Mouse (Mus musculus) embryo, embryonic 11 days (tissue): ENCODE measurements at regions not wholly inside any gene's neighbourhood (a gene's known extent, or its start where the extent isn't known, plus 50 kb on each side); places are given as distances from the start of the nearest gene placed in this dataset.

ENCODE experiments used
- DNase-seq: peaks from one replicate; pipeline ENCODE4 v3.0.0-alpha.2; 2015

DNA sequence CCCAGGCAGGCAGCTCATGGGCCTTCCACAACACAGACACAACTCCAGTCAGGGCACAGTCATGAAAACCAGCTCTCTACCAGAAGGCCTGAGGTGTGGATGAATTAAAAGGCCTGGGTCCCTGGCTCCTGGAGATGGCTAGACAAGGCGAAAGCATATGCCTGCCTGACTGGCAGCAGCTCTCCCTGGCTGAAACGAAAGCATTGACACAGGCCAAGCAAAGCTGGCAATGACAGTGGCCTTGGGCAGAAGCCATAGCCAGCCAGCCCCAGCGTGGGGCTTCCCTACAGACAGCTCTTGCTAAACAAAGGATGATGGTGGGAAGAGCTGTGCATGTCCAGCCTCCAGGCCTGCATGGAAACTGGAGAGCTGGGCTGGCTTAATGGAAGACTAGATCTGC is 396.9 kb upstream of the Clint1 start:
- DNase-seq = no peak

DNA sequence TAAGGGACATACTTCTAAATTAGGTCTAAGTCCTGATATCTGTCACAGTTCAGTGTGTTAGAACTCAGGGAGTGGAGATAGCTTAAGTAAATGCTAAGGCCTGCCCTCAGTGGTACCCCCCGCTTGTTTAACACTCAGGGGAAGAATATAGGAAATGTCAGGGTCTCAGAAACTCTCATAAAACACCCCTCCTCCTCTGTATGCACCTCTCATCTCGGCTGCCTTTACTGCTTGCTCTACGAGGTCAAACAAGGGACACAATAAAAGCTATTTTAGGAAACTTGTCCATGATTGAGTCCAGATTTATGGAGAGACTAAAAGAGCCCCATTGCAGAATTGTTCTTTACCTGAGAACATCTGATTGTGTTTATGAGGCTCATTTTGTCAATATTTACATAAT is 395.1 kb upstream of the Clint1 start:
- DNase-seq = no peak

DNA sequence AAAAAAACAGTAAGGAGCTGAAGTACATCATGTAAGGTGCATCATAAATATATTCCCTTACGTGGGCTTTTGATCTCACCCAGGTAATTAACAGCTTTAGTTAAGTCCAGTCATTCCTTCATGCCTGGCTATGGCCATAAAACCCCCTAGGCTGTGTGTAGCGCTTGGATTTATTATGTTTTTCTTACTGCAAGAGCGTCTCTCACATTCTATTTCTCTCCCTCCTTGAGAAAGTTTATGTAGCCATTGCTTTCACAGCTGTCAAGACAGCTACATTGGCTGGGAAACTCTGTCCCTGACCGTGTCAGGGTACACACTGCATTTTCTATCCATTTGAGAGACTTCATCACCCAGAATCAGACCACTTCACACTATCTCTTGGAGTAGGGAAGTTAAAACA is 394.3 kb upstream of the Clint1 start:
- DNase-seq = no peak

DNA sequence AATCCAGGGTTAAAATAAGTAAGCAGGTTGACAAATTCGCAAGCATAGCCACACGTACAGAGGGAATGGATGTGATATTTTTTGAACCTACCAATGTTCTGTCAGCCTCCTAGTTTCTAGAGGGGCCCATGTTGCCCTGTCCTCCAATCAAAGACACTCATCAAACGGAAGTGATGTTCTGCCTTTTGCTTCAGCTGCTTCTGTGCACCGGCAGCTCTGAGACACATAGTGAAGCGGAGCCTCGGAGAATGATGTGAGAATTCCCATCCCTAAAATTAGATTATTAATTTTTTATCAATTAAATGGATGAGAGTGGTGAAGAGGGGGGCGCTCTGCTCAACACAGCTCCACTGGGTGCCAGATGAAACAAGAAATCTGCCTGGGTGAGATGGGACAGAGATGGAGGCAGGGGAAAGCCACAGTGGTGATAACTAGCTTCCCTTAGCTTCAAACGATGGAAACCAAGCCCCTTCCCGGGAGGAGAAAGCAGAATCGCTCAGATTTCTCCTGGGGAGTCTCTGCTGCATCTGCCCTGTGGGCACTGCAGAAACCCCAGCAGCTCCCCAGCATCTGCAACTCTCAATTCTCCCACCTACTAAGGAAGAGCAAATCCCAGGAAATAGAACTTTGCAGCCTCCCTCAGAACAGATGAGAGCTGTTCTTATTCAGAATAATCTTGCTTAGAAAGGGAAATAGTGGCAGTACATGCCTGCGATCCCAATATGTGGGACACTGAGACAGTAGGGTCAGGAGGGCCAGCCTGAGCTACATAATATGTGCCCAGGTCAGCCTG is 391.7 kb upstream of the Clint1 start:
- DNase-seq = no peak

- DNase-seq = no peak
These were observed 387.4 kb upstream of the Clint1 start for GRCm38 (mm10) chr11:45464501-45464900.

DNA sequence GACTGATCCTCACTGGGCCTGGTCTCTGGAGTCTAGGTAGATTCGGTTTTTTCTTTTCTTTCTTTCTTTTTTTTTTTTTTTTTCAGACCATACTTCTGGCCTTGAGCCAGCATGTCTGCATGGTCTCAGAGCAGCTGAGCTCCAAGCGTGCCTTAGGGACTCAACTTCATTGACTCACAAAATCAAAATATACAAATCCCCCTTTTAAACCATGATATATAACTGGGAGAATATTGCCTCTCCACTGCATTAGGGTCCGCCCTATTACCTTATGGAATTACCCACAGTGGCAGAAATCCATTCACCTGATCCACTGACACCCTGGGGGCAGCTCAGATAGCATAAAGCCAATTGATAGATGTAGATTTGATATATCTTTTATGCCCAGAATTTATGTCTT is 385.5 kb upstream of the Clint1 start:
- no peak for DNase-seq

GRCm38 (mm10) chr11:45472171-45472570 is 379.7 kb upstream of the Clint1 start:
- DNase-seq = no peak

GRCm38 (mm10) chr11:45476917-45477316 is 374.9 kb upstream of the Clint1 start:
- no peak for DNase-seq

GRCm38 (mm10) chr11:45485950-45486349 is 365.9 kb upstream of the Clint1 start:
- DNase-seq = peak; percentile 16

DNA sequence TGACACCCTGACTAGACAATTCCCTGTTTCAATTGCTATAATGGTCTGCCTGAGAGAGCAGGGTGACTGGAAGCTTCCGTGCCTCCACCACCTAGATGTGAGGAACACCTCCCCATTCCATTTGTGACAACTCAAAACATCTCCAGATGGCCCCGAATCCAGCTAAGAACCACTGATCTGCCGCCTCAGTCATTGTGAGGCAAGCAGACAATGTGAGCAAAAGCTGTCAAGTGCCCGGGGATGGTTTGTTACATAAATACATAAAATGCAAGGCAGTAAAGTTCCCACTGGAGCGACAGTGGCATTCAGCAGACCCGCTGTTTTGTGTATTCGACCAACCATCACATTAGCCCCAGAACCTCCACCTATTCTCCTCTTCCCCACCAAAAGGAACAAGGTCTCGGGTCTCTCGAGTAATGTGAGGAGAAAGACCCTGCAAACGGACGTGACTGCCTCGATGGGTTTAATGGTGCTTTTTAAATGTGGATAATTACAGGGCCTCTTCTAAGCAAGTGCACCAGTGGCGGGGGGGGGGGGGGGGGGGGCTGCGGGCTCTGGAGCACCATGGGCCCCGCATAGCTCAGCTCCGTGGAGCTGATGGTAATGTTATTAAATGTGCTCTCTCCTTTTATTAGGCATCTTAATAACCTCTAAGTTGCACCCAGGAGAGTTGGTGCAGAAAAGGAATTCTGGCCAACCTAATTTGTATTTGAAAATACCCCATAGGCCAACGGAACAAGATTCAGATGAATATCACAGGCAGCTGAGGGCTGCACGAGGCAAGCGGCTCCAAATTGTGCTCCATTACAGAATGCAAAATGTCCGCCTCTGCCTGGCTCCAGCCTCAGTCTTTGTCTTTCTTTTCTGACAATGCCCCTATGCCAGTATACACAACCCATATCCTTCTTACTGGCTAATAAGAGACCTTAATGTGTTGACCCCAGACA is 360.6 kb upstream of the Clint1 start:
- no peak for DNase-seq

- peak; percentile 59 for DNase-seq
These were observed 356.6 kb upstream of the Clint1 start for GRCm38 (mm10) chr11:45495246-45495645.

DNA sequence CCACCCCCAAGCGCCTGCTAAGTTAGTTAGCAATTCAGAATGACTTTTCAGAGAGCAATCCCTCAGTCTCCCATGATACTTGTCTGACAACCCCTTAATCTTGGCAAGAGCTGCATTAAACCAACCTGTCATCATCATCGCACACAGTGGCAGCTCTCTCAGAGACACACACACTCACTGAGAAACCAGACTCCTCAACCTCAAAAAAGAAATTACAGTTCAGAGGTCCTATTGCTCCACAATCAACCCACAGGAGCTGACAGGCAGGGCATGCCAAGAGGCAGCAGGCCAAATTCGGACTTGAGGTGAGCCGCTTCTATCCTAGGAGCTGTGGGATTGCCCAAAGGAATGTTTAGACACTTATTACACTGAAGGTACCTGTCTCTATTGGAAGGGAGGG is 343.3 kb upstream of the Clint1 start:
- no peak for DNase-seq

DNA sequence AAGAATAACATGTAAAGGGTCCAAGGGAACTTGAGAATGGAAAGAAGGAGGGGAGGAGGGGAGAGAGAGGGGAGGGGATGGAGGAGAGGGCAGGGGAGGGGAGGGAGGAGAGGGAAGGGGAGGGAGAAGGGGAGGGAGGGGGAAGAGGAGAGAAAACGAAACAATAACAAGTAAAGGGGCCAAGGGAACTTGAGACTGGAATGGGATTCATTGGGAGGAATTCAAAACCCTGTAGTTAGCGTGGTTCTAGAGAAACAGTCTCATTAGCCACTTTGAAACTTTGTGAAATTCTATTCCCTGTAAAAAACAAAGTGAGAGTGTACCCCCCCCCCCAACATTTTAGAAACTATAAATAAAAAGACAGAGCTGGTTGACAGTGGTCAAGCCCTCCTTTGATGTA is 342.6 kb upstream of the Clint1 start:
- no peak for DNase-seq

- no peak for DNase-seq
These were observed 337.2 kb upstream of the Clint1 start for GRCm38 (mm10) chr11:45514415-45515271.

GRCm38 (mm10) chr11:45524720-45525119 is 327.1 kb upstream of the Clint1 start:
- DNase-seq = peak; percentile 20

DNA sequence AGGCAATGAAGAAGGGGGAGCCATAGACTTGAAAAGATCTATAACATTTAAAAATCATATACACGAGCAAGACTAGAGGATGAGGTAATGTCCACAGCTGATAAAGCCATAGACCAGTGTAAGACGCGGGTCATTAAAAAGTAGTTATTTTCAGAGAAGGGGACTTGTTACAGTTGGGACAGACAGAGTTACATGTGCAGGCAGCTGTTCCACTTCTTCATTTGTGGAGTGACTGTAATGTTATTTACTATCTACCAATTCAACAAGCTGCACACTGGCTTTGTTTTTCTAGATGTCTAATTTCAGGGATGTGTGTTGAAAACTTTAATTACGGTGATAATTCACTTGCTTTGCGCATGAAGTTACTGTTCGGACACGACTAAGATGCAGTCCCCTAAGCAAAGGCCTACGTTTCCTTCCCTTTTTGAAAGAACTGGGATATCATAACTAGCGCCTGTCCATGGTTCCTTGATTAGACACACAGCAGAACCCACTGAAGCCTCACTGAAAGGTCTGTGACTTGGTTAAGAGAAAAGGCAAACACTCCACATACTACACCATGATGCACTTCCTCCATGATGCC is 320.7 kb upstream of the Clint1 start:
- DNase-seq = no peak

DNA sequence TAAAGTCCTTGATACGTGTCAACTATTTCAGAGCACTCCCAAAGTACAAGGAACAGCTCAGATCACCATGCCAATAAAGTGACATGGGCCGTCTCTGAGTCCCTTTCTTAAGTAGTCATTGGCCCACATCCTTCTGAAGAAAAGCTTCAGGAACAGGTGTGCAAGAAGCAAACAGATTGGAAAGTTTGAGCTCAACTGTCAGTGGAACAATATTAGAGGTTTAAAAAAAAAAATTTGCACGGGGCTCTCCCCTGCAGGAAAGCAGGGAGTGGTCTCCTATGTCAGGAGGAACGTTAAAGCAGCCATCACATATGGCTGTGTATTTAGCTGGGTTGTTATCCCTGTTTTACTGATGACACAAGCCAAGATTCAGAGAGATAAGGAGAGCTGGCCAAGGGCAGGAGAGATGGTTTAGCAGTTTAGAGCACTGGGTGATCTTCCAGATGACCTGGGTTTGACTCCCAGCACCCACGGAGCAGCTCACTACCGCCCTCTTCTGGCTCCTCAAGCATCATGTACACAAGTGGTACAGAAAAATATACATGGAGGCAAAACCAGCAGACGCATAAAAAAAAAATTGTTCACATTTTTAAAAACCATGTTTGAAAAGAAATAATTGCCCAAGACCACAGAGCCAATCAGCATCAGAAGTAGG is 318.3 kb upstream of the Clint1 start:
- peak; percentile 54 for DNase-seq

DNA sequence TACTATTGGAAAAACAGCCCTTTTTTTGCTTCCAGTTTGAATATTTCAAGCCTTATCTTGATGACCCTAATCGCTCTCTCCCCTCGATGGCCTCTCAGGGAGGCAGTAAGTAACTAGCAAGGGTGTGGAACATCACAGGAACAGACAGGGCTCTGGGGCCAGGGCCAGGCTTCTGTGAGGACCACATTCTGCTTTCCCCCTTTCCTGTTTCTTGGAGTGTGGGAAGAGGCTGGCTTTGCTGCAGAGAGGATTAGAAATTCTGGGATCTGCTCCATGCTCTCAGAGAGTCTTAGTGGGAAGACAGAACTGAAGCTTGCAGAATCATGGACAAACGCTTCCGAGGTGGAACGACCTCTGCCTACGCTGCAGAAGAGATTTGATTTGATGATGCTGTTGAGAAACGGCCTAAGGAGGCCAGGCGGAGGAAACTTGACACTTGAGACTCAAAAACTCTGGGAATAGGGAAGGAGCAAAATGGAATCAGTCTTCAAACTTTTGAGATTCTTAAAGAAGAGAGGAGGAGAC is 316.3 kb upstream of the Clint1 start:
- DNase-seq = no peak

DNA sequence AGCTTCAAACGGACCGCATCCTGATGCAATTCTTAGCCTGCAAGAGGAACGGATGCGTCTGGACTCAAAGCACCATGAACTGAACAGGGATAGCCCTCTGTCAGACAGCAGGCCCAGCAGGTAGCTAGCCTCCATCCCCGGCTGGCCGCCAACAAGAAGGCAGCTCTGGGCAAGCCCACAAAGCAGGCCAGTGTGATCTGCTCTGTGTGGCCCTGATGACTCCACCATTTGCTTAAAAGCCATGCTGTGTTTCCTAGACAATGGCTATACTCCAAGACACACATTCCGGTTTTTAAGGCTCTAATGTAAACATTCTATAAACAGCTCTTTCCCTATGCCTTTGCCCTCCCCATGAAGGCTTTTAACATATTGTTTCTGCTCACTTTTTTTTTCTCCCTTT is 313.8 kb upstream of the Clint1 start:
- DNase-seq = no peak

- peak; percentile 86 for DNase-seq
These were observed 312.4 kb upstream of the Clint1 start for GRCm38 (mm10) chr11:45539459-45539858.

DNA sequence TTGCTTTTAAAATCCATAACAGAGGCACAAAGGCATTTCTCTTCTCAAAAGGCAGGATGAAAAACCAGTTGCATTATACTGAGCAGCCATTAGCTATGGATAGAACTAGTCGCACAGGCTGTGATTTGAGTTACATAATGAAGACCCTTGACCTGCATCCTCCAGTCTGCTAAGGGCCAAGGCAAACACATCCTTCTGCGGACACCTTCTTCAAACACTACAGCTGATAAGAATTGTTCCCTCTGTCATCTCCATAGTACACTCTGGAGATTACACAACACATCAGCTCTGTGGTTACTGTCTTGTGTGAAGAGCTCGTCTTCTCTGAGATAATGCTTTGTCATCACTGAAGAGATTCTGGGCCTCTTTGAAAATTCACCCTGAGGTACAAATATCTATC is 307.3 kb upstream of the Clint1 start:
- no peak for DNase-seq
